Mouse (Mus musculus) limb, embryonic 14.5 days (tissue): ENCODE results near the gene Trim63. TPM values are rescaled to one million over a fixed set of nuclear protein-coding genes. Genes with fewer than 3 reads are reported as not detected.

Experiments
- ATAC-seq: fragments of 200-750 bp; cut with Nextera tagmentation; 2 replicates; pipeline ENCODE4 v1.8.0; 2017; ENCODE audit warnings: low read depth, moderate number of reproducible peaks, moderate TSS enrichment; ENCODE audit not compliant: low FRiP score
- DNase-seq: peaks from one replicate; pipeline ENCODE4 v3.0.0-alpha.2; 2015; ENCODE audit warnings: low spot score
- H3K27ac ChIP-seq: fragments of 300-500 bp; sonication (generic); replicated peaks from 2 replicates; pipeline ENCODE4 v1.5.1; 2014; ENCODE audit warnings: low read depth, mild to moderate bottlenecking, low read length, moderate library complexity, mixed read lengths
- H3K27me3 ChIP-seq: fragments of 300-500 bp; sonication (generic); 2 replicates; pipeline ENCODE4 v1.6.1; 2014; ENCODE audit warnings: low read length, mixed read lengths; ENCODE audit not compliant: control insufficient read depth, insufficient read depth
- H3K36me3 ChIP-seq: fragments of 300-500 bp; sonication (generic); 2 replicates; pipeline ENCODE4 v1.6.1; 2014; ENCODE audit warnings: mild to moderate bottlenecking, low read length, moderate library complexity, mixed read lengths; ENCODE audit not compliant: control insufficient read depth, insufficient read depth
- H3K4me1 ChIP-seq: fragments of 300-500 bp; sonication (generic); 2 replicates; pipeline ENCODE4 v1.6.1; 2014; ENCODE audit warnings: antibody characterized with exemption, low read length, mixed read lengths; ENCODE audit not compliant: control insufficient read depth, insufficient read depth
- H3K4me2 ChIP-seq: fragments of 300-500 bp; sonication (generic); replicated peaks from 2 replicates; pipeline ENCODE4 v1.6.1; 2014; ENCODE audit warnings: low read depth, mild to moderate bottlenecking, low read length, moderate library complexity; ENCODE audit not compliant: severe bottlenecking
- H3K4me3 ChIP-seq: fragments of 300-500 bp; sonication (generic); replicated peaks from 2 replicates; pipeline ENCODE4 v1.5.1; 2014; ENCODE audit warnings: low read length
- H3K9ac ChIP-seq: fragments of 300-500 bp; sonication (generic); 2 replicates; pipeline ENCODE4 v1.6.1; 2014; ENCODE audit warnings: mild to moderate bottlenecking, low read depth, low read length, moderate library complexity; ENCODE audit not compliant: severe bottlenecking
- H3K9me3 ChIP-seq: fragments of 300-500 bp; sonication (generic); 2 replicates; pipeline ENCODE4 v1.6.1; 2016; ENCODE audit warnings: low read length; ENCODE audit not compliant: control insufficient read depth
- POLR2A ChIP-seq: fragments of 200-500 bp; IDR thresholded peaks from 2 replicates; pipeline ENCODE4 v1.8.0; 2012; ENCODE audit warnings: inconsistent platforms, mild to moderate bottlenecking, moderate library complexity, borderline replicate concordance; ENCODE audit not compliant: insufficient read depth, insufficient read length; ENCODE audit errors: extremely low read depth
- WGBS: fragments of 180-500 bp; shearing (Covaris S2); extraction: QIAGEN DNeasy Blood & Tissue Kit; methylation state at CpG from one replicate; pipeline ENCODE4 v1.1.7; 2014; 5-methylcytosine and 5-hydroxymethylcytosine counted together
- polyA plus RNA-seq, 2 experiments: library from polyadenylated mRNA; depleted of rRNA in 1 of 2; stranded (reverse) in 1 of 2; unstranded in 1 of 2; fragments of >200 nt; fragmentation: Nextera tagmentation in 1 of 2; extraction: Ambion mirVana in 1 of 2; gene quantifications; 2 replicates each; pipeline versions ENCODE4 v1.2.1 to v1.2.3; 2012 to 2014

Trim63 gene
- polyA plus RNA-seq, 2 experiments = 1.4 to 5.1 TPM

- H3K27me3 ChIP-seq = no peaks in the 10 kb centered on the region
- DNase-seq = peak; percentile 90
- H3K36me3 ChIP-seq = peaks cover 21% of the 10 kb centered on the region
- H3K9me3 ChIP-seq = no peaks in the 10 kb centered on the region
- H3K27ac ChIP-seq = peak overlapping the region; percentile 98
- TF ChIP-seq POLR2A = peak; percentile 98
- peaks cover 8% of the 10 kb centered on the region for H3K4me1 ChIP-seq
- ATAC-seq = peak; percentile 93
- H3K9ac ChIP-seq = peak overlapping the region; percentile 96
- peak overlapping the region; percentile 100 for H3K4me3 ChIP-seq
- 6% methylated on average over 29 of the region's 59 CpGs for WGBS
- H3K4me2 ChIP-seq = peak overlapping the region; percentile 86
Measured at GRCm38 (mm10) chr4:134287168-134287564, 27.8 kb upstream of the Trim63 start.

- 4% methylated on average over 33 of the region's 43 CpGs for WGBS
- H3K9ac ChIP-seq = peak within 1 kb of the TSS; percentile 96
- peak within 1 kb of the TSS; percentile 86 for H3K4me2 ChIP-seq
- peaks cover 8% of the 10 kb centered on the region for H3K4me1 ChIP-seq
- DNase-seq (peak; percentile 76), ATAC-seq (peak; percentile 71)
- H3K4me3 ChIP-seq = peak within 1 kb of the TSS; percentile 100
- no peaks in the 10 kb centered on the region for H3K9me3 ChIP-seq
- no peaks in the 10 kb centered on the region for H3K27me3 ChIP-seq
- H3K36me3 ChIP-seq = peaks cover 17% of the 10 kb centered on the region
- TF ChIP-seq POLR2A = 0 out of 2 replicates have a peak, but pooled peaks have one; percentile 36
- H3K27ac ChIP-seq = peak within 1 kb of the TSS; percentile 98
Measured at GRCm38 (mm10) chr4:134287575-134288025, 27.3 kb upstream of the Trim63 start, which contains the start of gene Pdik1l. TSS of gene Pdik1l (minus strand) at chr4:134287895.

DNA sequence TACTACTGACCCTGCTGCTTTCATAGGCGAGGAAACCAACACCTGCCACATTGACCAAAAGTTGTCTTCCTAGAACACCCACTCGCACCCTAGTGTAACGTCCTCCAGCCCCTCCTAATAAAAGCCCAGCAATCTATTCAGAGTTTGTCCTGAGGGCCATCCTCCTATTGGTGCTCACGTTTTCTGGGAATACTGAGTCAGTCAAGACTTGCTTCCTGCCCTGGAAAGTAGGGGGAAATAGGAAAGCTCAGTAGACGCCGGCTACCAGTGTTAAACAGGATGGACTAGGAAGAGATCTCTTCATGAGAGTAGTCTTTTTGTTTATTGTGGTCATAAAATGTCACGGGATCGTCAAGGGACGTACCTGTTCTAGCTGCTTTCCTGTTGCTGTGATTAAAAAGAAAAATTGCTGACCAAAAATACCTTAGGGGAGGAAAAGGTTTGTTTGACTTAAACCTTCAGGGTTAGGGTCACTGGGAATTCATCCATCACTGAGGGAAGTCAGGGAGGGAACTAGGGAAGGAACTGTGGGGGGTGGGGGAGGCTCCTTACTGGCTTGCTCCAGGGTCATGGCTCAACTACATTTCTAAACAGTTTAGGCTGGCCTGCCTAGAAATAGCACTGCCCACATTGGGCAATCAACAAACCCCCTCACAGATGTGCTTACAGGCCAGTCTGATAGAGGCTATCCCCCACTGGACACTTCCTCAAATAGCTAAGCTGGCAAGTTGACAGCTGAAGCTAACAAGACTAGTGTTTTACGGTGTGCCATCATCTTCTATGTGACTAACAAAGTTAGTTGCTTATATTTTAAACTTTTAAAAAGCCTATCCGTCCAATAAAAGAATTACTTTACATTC lies 26.3 kb upstream of the Trim63 start:
- peak overlapping the region; percentile 86 for H3K4me2 ChIP-seq
- peak overlapping the region; percentile 96 for H3K9ac ChIP-seq
- 23% methylated on average over 11 of the region's 11 CpGs for WGBS
- peak overlapping the region; percentile 100 for H3K4me3 ChIP-seq
- H3K4me1 ChIP-seq = peaks cover 8% of the 10 kb centered on the region
- no peak for DNase-seq
- TF ChIP-seq POLR2A = no peak
- no peak overlapping the region for H3K27ac ChIP-seq
- H3K36me3 ChIP-seq = peaks cover 7% of the 10 kb centered on the region
- no peak for ATAC-seq
- no peaks in the 10 kb centered on the region for H3K9me3 ChIP-seq
- H3K27me3 ChIP-seq = no peaks in the 10 kb centered on the region

GRCm38 (mm10) chr4:134292067-134292466 lies 22.9 kb upstream of the Trim63 start:
- H3K9me3 ChIP-seq = no peaks in the 10 kb centered on the region
- no peaks in the 10 kb centered on the region for H3K36me3 ChIP-seq
- no peaks in the 10 kb centered on the region for H3K27me3 ChIP-seq
- TF ChIP-seq POLR2A = no peak
- ATAC-seq (no peak), DNase-seq (peak; percentile 78)
- no peak overlapping the region for H3K9ac ChIP-seq
- H3K27ac ChIP-seq = no peak overlapping the region
- no peak overlapping the region for H3K4me3 ChIP-seq
- 20% methylated on average over 7 of the region's 7 CpGs for WGBS
- no peak overlapping the region for H3K4me2 ChIP-seq
- H3K4me1 ChIP-seq = peaks cover 3% of the 10 kb centered on the region

GRCm38 (mm10) chr4:134293061-134293691 lies 21.7 kb upstream of the Trim63 start:
- no peak for TF ChIP-seq POLR2A
- H3K4me1 ChIP-seq = peaks cover 3% of the 10 kb centered on the region

More at GRCm38 (mm10) chr4:134293061-134293691, 21.7 kb upstream of the Trim63 start:
- ATAC-seq (no peak), DNase-seq (no peak)
- H3K36me3 ChIP-seq = no peaks in the 10 kb centered on the region
- H3K27me3 ChIP-seq = no peaks in the 10 kb centered on the region
- H3K4me2 ChIP-seq = no peak overlapping the region
- H3K4me3 ChIP-seq = no peak overlapping the region
- WGBS = 62% methylated on average over 18 of the region's 18 CpGs
- no peaks in the 10 kb centered on the region for H3K9me3 ChIP-seq
- no peak overlapping the region for H3K9ac ChIP-seq
- no peak overlapping the region for H3K27ac ChIP-seq
